Mouse (Mus musculus) thymus, adult 18-20 months (tissue): Measurements from ENCODE around the gene Cant1.

Source experiments
- DNase-seq, 2 experiments: peaks; one replicate each; pipeline ENCODE4 v3.0.0; 2022; ENCODE audit warnings: mixed read lengths in 2 of 2

Gene Cant1

DNA sequence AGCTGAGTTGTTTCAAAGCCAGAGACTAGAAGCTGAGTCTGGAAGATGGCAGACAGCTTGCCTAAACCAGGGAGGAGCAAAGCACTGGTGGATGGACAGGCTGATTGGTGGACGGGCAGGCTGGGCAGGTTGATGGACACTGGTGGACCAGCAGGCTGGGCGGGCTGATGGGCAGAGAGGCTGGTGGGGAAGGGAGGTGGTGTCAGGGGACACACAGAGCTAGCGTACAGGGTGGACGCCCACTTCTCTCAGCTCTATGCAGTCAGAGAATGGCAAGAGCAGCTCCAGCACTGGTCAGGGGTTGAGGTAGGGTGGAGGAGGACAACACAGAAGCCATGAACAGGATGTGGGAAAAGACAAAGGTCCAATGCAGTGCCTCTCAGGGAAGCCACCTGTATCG, 49.6 kb downstream of the Cant1 start:
- DNase-seq = no peak

DNA sequence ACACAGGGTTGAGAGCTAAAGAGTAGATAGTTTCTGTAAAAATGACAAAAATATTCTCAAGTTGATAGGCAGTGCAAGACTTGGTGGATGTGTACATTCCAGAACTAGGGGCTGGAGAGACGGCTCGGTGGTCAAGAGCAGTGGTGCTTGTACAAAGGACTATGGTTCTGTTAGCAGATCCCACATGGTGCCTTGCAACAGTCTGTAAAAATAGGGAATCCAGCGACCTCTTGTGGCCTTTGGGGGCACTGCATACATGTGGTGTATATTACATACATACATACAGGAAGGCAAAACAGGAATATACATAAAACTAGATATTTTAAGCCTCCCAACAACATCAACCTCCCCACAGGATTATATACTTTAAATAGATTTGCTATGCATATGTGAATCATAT, 50.6 kb downstream of the Cant1 start:
- no peak for DNase-seq

GRCm38 (mm10) chr11:118366559-118366958, 52.3 kb downstream of the Cant1 start:
- no peak for DNase-seq

DNA sequence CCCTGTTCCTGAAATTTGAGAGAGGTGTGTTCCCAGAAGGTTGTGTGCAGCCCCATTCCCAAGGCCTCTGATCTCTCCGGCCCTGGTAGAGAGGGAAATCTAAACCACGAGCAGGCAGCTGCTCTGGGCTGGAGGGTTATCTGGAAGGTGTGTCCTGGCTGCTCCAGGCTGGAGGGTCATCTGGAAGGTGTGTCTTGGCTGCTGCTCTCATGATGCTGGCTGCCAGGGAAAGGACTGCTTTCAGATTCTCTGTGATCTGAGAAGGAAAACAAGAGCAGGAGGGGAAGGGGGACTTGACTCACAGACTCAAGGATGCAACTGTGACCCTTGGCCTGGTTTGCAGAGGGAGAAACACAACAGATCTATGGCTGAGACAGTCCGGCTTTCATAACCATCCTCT, 52.8 kb downstream of the Cant1 start:
- no peak for DNase-seq

DNA sequence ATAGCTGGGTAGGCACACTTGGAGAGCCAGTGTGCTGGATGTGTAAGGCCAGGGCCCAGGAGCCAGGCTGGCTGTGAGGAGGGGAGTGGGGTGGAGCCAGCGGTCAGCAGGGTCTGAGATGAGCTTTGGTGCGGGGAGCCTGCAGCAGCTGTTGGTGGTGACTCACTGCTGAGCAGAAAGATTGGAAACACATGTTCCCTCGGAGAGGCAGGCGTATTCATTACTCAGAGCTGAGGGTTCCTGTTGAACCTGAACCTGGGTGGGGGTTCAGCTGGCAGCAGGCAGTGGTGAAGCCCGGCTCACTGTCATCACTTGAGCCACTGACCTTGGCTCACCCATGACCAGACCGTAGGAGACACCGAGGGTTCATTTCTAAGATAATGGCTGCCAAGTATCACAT, 53.7 kb downstream of the Cant1 start:
- no peak for DNase-seq

GRCm38 (mm10) chr11:118364021-118364420, 54.9 kb downstream of the Cant1 start:
- no peak for DNase-seq

- DNase-seq = no peak
Measured at GRCm38 (mm10) chr11:118362971-118363518, 55.8 kb downstream of the Cant1 start.

GRCm38 (mm10) chr11:118362501-118362900, 56.4 kb downstream of the Cant1 start:
- no peak for DNase-seq

DNA sequence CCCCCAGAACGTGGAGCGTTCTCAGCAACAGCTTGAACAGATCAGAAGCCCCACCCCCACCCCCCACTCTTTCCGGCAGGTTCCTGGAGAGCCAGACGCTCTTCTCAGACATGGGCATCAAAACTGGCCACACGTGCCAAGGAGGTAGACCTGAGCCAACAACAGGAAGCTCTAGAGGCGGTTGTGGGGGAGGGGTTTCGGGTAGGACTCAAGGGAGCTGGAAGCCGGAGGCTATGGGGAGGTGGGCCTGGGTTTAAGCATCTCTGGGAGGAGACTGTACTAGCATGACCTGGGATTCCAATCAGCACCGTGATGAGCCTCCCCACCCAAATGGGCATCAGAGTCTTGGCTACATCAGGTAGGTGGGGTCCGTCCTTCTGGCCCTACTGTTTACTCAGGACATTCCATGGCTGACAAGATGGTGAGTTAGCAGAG, 58.0 kb downstream of the Cant1 start:
- no peak for DNase-seq

DNA sequence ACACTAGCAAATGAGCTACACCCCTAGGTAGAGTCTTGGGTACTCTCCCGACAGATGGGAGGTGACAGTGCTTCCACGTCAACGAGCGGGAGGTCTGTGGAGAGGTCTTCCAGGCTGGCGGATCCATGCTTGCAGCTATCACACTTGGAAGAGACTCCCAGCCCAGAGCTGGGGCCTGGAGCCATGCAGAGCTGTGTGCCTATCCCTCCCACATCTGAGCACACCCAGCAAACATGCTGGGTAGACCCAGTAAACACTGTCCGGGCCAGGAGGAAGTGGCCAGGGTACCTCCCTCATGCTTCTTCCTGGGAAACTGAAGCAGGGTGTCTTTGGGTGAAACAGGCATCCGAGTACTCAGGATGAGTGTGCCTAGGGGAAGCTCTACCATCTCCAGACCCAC, 58.4 kb downstream of the Cant1 start:
- DNase-seq = no peak
